Mouse (Mus musculus) lung, postnatal 0 days (tissue): ENCODE measurements around the gene Htra1.

Source experiments
- CTCF ChIP-seq: IDR thresholded peaks from 2 replicates; pipeline ENCODE4 v1.5.1; 2016; ENCODE audit warnings: antibody characterized with exemption, mild to moderate bottlenecking
- EP300 ChIP-seq: IDR thresholded peaks from 2 replicates; pipeline ENCODE4 v1.6.1; 2016; ENCODE audit warnings: antibody characterized with exemption, mild to moderate bottlenecking, control low read depth

DNA sequence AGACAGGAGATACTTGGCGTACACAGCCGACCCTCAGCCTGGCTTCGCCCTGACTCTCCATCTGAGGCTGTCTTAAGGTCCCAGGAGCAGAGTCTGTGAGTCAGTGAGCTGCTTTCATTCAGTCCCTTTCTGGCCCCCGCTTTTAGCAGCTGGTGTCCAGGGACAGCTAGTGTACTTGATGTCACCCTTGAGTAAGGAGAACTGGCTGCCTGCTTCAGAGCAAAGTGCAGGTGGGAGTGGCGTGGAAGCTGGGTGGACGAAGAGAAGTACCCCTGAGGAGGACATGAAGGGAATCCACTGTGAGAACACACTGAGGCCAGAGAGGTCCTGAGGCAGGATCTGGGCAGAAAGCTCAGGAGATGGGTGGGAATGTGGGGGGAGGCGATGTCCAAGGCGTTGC lies 3.0 kb downstream of the Htra1 start:
- TF ChIP-seq EP300 (no peak), CTCF (no peak)
